ENCODE assay signal across 11 mouse cellular contexts in genomic region chr5:76138512-76138911, GRCm38 (mm10). TPM values are rescaled to one million over a fixed set of nuclear protein-coding genes. Genes with fewer than 3 reads are reported as not detected.
A peak's percentile ranks its signal among the peaks of the same experiment; 100 is the strongest.
DNase-seq lines count a peak whose midpoint lies in the region; ATAC-seq and TF ChIP-seq lines count a peak whose summit lies in the region.
"Had no signal": no experiment of that assay in that cellular context is flagged by ENCODE, and none has a peak within 500 bp of the region (broad histone marks: within the 10 kb centered on the region; RNA-seq: fewer than 3 reads in every experiment).

No protein-coding gene starts in this region.

- ATAC-seq in forebrain, postnatal 0 days, result no peak
- ATAC-seq in forebrain, embryonic 16.5 days, result no peak
- no peak for ATAC-seq in liver, embryonic 13.5 days (ENCODE audit: low read depth)
- ATAC-seq: activated CD4-positive, CD25-positive, alpha-beta regulatory T cell, adult 4 months had no signal

- TF ChIP-seq POLR2A in brain, embryonic 14.5 days (IDR thresholded peaks at IDR 0.05; ENCODE audit: borderline replicate concordance, extremely low read depth, insufficient read depth, insufficient read length, poor library complexity, severe bottlenecking), result no peak

- no peak overlapping the region for H3K27ac ChIP-seq in forebrain, postnatal 0 days (ENCODE audit: low read depth, low read length)
- no peak overlapping the region for H3K27ac ChIP-seq in forebrain, embryonic 16.5 days (ENCODE audit: low read length)
- peak overlapping the region; percentile 46 for H3K27ac ChIP-seq in layer of hippocampus, adult 2 months
- peak overlapping the region; percentile 30; the same call in 1 of the 2 replicates for H3K27ac ChIP-seq in liver, embryonic 13.5 days
- H3K27ac ChIP-seq: macrophage had no signal

- H3K4me2 ChIP-seq in forebrain, postnatal 0 days (ENCODE audit: low read depth), result no peak overlapping the region
- H3K4me2 ChIP-seq in forebrain, embryonic 16.5 days (ENCODE audit: low read length), result no peak overlapping the region
- H3K4me2 ChIP-seq in liver, embryonic 13.5 days, result no peak overlapping the region
- H3K4me2 ChIP-seq: limb, embryonic 15.5 days had no signal

- H3K9ac ChIP-seq in forebrain, postnatal 0 days, result no peak overlapping the region
- H3K9ac ChIP-seq in forebrain, embryonic 16.5 days (replicated peaks; ENCODE audit: low read depth, low read length), result no peak overlapping the region
- H3K9ac ChIP-seq in liver, embryonic 13.5 days, result no peak overlapping the region
- H3K9ac ChIP-seq: limb, embryonic 15.5 days had no signal

- no peak overlapping the region for H3K4me3 ChIP-seq in forebrain, postnatal 0 days (ENCODE audit: low read depth, low read length)
- H3K4me3 ChIP-seq in forebrain, embryonic 16.5 days (replicated peaks; ENCODE audit: low read length), result no peak overlapping the region
- no peak overlapping the region for H3K4me3 ChIP-seq in layer of hippocampus, adult 2 months
- no peak overlapping the region for H3K4me3 ChIP-seq in liver, embryonic 13.5 days (replicated peaks)
- H3K4me3 ChIP-seq: limb, embryonic 15.5 days had no signal

- no peak for TF ChIP-seq CTCF in forebrain, postnatal 0 days (IDR thresholded peaks at IDR 0.05; ENCODE audit: low read depth)
- no peak for TF ChIP-seq CTCF in layer of hippocampus, adult 2 months (conservative IDR thresholded peaks at IDR 0.05)
- no peak for TF ChIP-seq CTCF in brain, embryonic 14.5 days (IDR thresholded peaks at IDR 0.05; ENCODE audit: borderline replicate concordance, extremely low read depth, insufficient read depth, insufficient read length)

- no peaks in the 10 kb centered on the region for H3K9me3 ChIP-seq in forebrain, postnatal 0 days (ENCODE audit: low read length)
- H3K9me3 ChIP-seq in forebrain, embryonic 16.5 days (ENCODE audit: control insufficient read depth, low read length), result no peaks in the 10 kb centered on the region
- H3K9me3 ChIP-seq in liver, embryonic 13.5 days (replicated peaks), result no peaks in the 10 kb centered on the region
- H3K9me3 ChIP-seq: limb, embryonic 15.5 days had no signal

- peak; percentile 42 for DNase-seq in forebrain, postnatal 0 days
- DNase-seq in layer of hippocampus, adult 2 months (ENCODE audit: low spot score in 2 of 2), result peak in 1 of 2 experiments; percentile 29
- DNase-seq in layer of hippocampus, postnatal 25 days (ENCODE audit: extremely low spot score in 1 of 2, low spot score in 1 of 2), result no peak
- DNase-seq in brain, embryonic 14.5 days (ENCODE audit: low read depth), result peak; percentile 46
- no peak for DNase-seq in liver, embryonic 13.5 days
- no peak for DNase-seq in ovary, postnatal 36 days (ENCODE audit: low spot score)
- no peak for DNase-seq in lung, postnatal 25 days (ENCODE audit: low spot score)

- no peaks in the 10 kb centered on the region for H3K36me3 ChIP-seq in forebrain, postnatal 0 days (ENCODE audit: insufficient read depth)
- no peaks in the 10 kb centered on the region for H3K36me3 ChIP-seq in forebrain, embryonic 16.5 days (ENCODE audit: control insufficient read depth, insufficient read depth)
- no peaks in the 10 kb centered on the region for H3K36me3 ChIP-seq in liver, embryonic 13.5 days
- H3K36me3 ChIP-seq: limb, embryonic 15.5 days had no signal

- H3K4me1 ChIP-seq in forebrain, postnatal 0 days (ENCODE audit: insufficient read depth), result peaks cover 10% of the 10 kb centered on the region
- H3K4me1 ChIP-seq in forebrain, embryonic 16.5 days (replicated peaks; ENCODE audit: control insufficient read depth, insufficient read depth, low read length), result peaks cover 11% of the 10 kb centered on the region
- H3K4me1 ChIP-seq in liver, embryonic 13.5 days (replicated peaks), result peaks cover 40% of the 10 kb centered on the region

- WGBS in forebrain, postnatal 0 days, result 48% methylated on average over 10 of the region's 10 CpGs
- 54% methylated on average over 10 of the region's 10 CpGs for WGBS in forebrain, embryonic 16.5 days
- 46% methylated on average over 10 of the region's 10 CpGs for WGBS in liver, embryonic 13.5 days (ENCODE audit: insufficient replicate concordance)

- no peaks in the 10 kb centered on the region for H3K27me3 ChIP-seq in forebrain, postnatal 0 days (ENCODE audit: insufficient read depth, low read length)
- H3K27me3 ChIP-seq in forebrain, embryonic 16.5 days (replicated peaks; ENCODE audit: control insufficient read depth, insufficient read depth, low read length), result no peaks in the 10 kb centered on the region
- no peaks in the 10 kb centered on the region for H3K27me3 ChIP-seq in liver, embryonic 13.5 days
- H3K27me3 ChIP-seq: limb, embryonic 15.5 days had no signal

RNA-seq across cellular contexts. Expression of gene Srd5a3, which starts 1.6 kb away (rescaled TPM):
- total RNA-seq in forebrain, postnatal 0 days (2014; rRNA removed), result 9.9 and 12.8 TPM in 2 replicates
- polyA plus RNA-seq in forebrain, postnatal 0 days (2015; fragmentation: Nextera tagmentation; extraction: Ambion mirVana), result 17.5 and 21.3 TPM in 2 replicates
- polyA plus RNA-seq in forebrain, embryonic 16.5 days (2015; fragmentation: Nextera tagmentation; extraction: Ambion mirVana), result 17.3 and 19.8 TPM in 2 replicates
- 10 to 100 TPM; 16.8 to 18.8 TPM for total RNA-seq in layer of hippocampus, adult 2 months (2021)
- total RNA-seq in layer of hippocampus, postnatal 25 days (2021), result 10 to 100 TPM; 17.8 to 21.1 TPM
- 13.6 and 14.2 TPM in 2 replicates for polyA plus RNA-seq in brain, embryonic 14.5 days (2012; rRNA removed)
- 14.4 and 15.2 TPM in 2 replicates for polyA plus RNA-seq in liver, embryonic 13.5 days (2015; fragmentation: Nextera tagmentation; extraction: Ambion mirVana)

RNA-seq across cellular contexts. Expression of gene Tmem165, which starts 45.2 kb away (rescaled TPM):
- 70.6 and 77.5 TPM in 2 replicates for total RNA-seq in forebrain, postnatal 0 days (2014; rRNA removed)
- polyA plus RNA-seq in forebrain, postnatal 0 days (2015; fragmentation: Nextera tagmentation; extraction: Ambion mirVana), result 35.1 and 41.4 TPM in 2 replicates
- 40.3 and 45.9 TPM in 2 replicates for polyA plus RNA-seq in forebrain, embryonic 16.5 days (2015; fragmentation: Nextera tagmentation; extraction: Ambion mirVana)
- total RNA-seq in layer of hippocampus, adult 2 months (2021), result 10 to 100 TPM; 32.9 to 35.2 TPM
- 10 to 100 TPM; 33.8 to 34.0 TPM for total RNA-seq in layer of hippocampus, postnatal 25 days (2021)
- 63.6 and 73.5 TPM in 2 replicates for polyA plus RNA-seq in brain, embryonic 14.5 days (2012; rRNA removed)
- 31.5 and 31.6 TPM in 2 replicates for polyA plus RNA-seq in liver, embryonic 13.5 days (2015; fragmentation: Nextera tagmentation; extraction: Ambion mirVana)

Comparison
In these comparisons a context has a peak if more than half of its experiments do, and no peak if none do; other contexts are left out.
1. DNase-seq: peak in forebrain, postnatal 0 days (single experiment) and brain, embryonic 14.5 days (single experiment); none in layer of hippocampus, postnatal 25 days (0 of 2), liver, embryonic 13.5 days (single experiment), ovary, postnatal 36 days (single experiment) and lung, postnatal 25 days (single experiment).
2. H3K27ac ChIP-seq: peak in layer of hippocampus, adult 2 months (single experiment) and liver, embryonic 13.5 days (single experiment); none in forebrain, postnatal 0 days (single experiment) and forebrain, embryonic 16.5 days (single experiment).